Mouse (Mus musculus): ENCODE measurements around the gene Dnah17. TPM values are rescaled to one million over a fixed set of nuclear protein-coding genes. Genes with fewer than 3 reads are reported as not detected.

The Dnah17 gene
- polyA plus RNA-seq, 1 experiment from 2014 or later = 0.25 TPM

DNA sequence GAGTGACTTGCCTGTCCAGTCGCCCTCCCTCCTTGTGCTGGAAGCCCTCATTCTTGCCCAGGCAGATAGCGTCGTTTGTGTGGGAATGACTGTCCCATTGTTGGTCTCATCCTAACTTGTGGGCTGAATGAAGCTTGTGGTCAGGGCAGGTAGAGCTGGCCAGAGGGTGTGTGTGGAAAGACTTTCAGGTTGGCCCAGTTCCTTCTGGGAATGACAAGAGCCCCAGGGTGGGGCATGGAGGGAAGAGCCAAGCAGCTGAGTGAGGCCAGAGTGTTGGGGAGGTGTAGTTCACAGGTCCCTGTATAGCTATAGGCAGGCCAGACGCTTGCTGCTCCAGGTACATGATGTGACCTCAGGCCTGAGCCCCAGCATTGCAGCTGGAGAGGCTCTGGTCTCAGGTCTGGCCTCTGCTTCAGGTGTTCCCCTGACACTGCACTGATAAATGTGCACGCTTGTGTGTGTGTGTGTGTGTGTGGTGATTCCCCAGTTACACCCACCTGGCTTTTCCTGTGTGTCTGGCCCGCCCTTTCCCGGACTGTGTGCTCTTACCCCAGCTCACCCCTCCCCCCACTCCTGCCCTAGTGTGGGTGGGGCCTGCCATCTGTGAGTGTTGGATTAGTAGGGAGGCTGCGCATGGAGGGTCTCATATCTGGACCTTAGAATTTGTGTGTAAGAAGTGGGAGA is 122.8 kb downstream of the Dnah17 start:
- 0 out of 2 replicates have a peak overlapping the region, but pooled peaks have one; percentile 41 for H3K27ac ChIP-seq
- H3K9ac ChIP-seq (replicated peaks) = no peak overlapping the region
- H3K4me2 ChIP-seq = no peak overlapping the region
- H3K27me3 ChIP-seq = no peaks in the 10 kb centered on the region
- 60% methylated on average over 8 of the region's 8 CpGs for WGBS
- H3K9me3 ChIP-seq = no peaks in the 10 kb centered on the region
- H3K36me3 ChIP-seq = peaks cover 67% of the 10 kb centered on the region
- ATAC-seq (ENCODE audit: insufficient number of reproducible peaks, insufficient read depth, low FRiP score, low TSS enrichment, low read depth) = no peak
- peaks cover 31% of the 10 kb centered on the region for H3K4me1 ChIP-seq (replicated peaks)
- no peak overlapping the region for H3K4me3 ChIP-seq (replicated peaks)

DNA sequence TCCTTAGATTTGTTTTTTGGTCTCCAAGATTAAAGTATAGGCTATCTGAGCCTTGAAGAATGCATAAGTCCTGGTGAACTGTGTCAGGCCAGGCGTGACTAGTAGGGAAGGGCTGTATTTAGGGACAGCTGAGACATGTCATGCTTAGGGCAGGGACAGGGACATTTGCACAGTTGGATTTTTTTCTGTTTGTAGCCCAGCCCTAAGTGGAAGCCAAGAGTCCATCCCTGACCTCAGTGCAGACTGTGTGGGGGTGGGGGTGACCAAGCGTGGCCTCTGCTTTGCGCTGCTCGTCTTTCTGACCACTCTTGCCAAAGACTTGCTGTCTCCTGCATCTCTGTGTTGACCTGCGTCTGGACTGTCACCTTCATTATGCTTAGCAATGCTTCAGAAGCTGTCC is 126.2 kb downstream of the Dnah17 start:
- no peak overlapping the region for H3K4me3 ChIP-seq (replicated peaks)
- no peak for ATAC-seq (ENCODE audit: insufficient number of reproducible peaks, insufficient read depth, low FRiP score, low TSS enrichment, low read depth)
- no peak overlapping the region for H3K9ac ChIP-seq (replicated peaks)
- no peaks in the 10 kb centered on the region for H3K9me3 ChIP-seq
- H3K36me3 ChIP-seq = peaks cover 86% of the 10 kb centered on the region
- 83% methylated on average over 5 of the region's 5 CpGs for WGBS
- no peaks in the 10 kb centered on the region for H3K27me3 ChIP-seq
- H3K27ac ChIP-seq = no peak overlapping the region
- H3K4me2 ChIP-seq = no peak overlapping the region
- H3K4me1 ChIP-seq (replicated peaks) = peaks cover 21% of the 10 kb centered on the region

GRCm38 (mm10) chr11:118003718-118004117 is 126.7 kb downstream of the Dnah17 start:
- 84% methylated on average over 5 of the region's 5 CpGs for WGBS
- H3K27ac ChIP-seq = no peak overlapping the region
- no peaks in the 10 kb centered on the region for H3K9me3 ChIP-seq
- H3K4me2 ChIP-seq = no peak overlapping the region
- peaks cover 88% of the 10 kb centered on the region for H3K36me3 ChIP-seq
- no peak for ATAC-seq (ENCODE audit: insufficient number of reproducible peaks, insufficient read depth, low FRiP score, low TSS enrichment, low read depth)
- no peak overlapping the region for H3K4me3 ChIP-seq (replicated peaks)
- peaks cover 16% of the 10 kb centered on the region for H3K4me1 ChIP-seq (replicated peaks)
- H3K27me3 ChIP-seq = no peaks in the 10 kb centered on the region
- no peak overlapping the region for H3K9ac ChIP-seq (replicated peaks)

- peaks cover 92% of the 10 kb centered on the region for H3K36me3 ChIP-seq
- no peak for ATAC-seq (ENCODE audit: insufficient number of reproducible peaks, insufficient read depth, low FRiP score, low TSS enrichment, low read depth)
These were observed 127.3 kb downstream of the Dnah17 start for GRCm38 (mm10) chr11:118003176-118003575.

DNA sequence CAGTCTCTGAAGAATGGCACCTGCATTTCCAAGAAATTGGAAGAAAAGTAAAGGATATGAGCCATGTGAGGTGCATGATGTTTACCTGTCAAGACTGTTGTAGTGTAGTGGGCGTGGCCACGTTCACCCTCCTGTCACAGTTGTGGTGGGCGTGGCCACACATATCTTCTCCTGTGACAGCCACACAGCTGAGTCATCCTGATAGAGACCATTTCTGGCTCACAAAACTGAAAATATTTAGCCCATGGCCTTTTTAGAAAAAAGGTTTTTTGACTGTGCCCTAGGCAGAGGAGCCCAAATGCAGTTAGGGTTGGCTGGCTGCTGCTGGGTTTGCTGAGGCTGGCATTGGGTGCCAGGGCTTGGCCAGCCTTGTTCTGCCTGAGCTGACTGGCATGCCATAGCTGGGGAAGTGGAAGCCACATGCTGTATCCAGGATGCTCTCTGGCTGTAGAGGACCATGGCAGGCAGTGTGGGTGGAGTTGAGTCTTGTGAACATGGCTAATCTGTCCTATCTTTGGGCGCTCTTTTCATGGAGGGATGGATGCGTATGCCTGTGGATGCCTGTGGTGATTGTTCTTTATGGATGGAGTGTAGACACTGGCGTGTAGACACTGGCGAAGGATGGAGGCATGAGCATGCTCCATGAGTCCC is 129.7 kb downstream of the Dnah17 start:
- H3K36me3 ChIP-seq = peaks cover 78% of the 10 kb centered on the region
- no peaks in the 10 kb centered on the region for H3K27me3 ChIP-seq
- ATAC-seq (ENCODE audit: insufficient number of reproducible peaks, insufficient read depth, low FRiP score, low TSS enrichment, low read depth) = no peak
- H3K9me3 ChIP-seq = no peaks in the 10 kb centered on the region
- no peak overlapping the region for H3K27ac ChIP-seq
- no peak overlapping the region for H3K4me3 ChIP-seq (replicated peaks)
- H3K4me1 ChIP-seq (replicated peaks) = peaks cover 12% of the 10 kb centered on the region
- WGBS = 91% methylated on average over 7 of the region's 7 CpGs
- H3K4me2 ChIP-seq = no peak overlapping the region
- H3K9ac ChIP-seq (replicated peaks) = no peak overlapping the region

More at GRCm38 (mm10) chr11:118003176-118003575, 127.3 kb downstream of the Dnah17 start:
- H3K9me3 ChIP-seq = no peaks in the 10 kb centered on the region
- no peaks in the 10 kb centered on the region for H3K27me3 ChIP-seq
- H3K4me1 ChIP-seq (replicated peaks) = peaks cover 10% of the 10 kb centered on the region
- H3K9ac ChIP-seq (replicated peaks) = no peak overlapping the region
- H3K27ac ChIP-seq = no peak overlapping the region
- H3K4me3 ChIP-seq (replicated peaks) = no peak overlapping the region
- WGBS = 95% methylated on average over 14 of the region's 14 CpGs
- no peak overlapping the region for H3K4me2 ChIP-seq

DNA sequence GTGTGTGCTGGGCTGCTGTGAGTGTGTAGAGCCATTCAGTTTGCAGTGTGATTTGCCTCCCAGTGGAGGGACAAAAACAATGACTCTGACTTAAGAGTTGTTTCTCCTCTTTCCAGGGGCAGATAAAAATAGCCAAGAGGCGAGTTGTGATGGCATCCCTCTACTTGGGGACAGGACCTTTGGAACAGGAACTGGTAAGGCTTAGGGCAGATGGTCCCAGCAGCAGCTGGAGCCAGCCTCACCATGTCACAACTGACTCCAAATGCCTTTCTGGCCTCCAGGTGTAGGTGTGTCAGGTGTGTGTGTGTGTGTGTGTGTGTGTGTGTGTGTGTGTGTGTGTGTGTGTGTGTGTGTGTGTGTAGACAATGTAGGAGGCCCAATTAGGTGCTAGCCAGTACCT is 130.4 kb downstream of the Dnah17 start:
- 61% methylated on average over 1 of the region's 1 CpGs for WGBS
- ATAC-seq (ENCODE audit: insufficient number of reproducible peaks, insufficient read depth, low FRiP score, low TSS enrichment, low read depth) = no peak
- H3K4me1 ChIP-seq (replicated peaks) = peaks cover 18% of the 10 kb centered on the region
- no peak overlapping the region for H3K4me3 ChIP-seq (replicated peaks)
- peaks cover 72% of the 10 kb centered on the region for H3K36me3 ChIP-seq
- H3K27me3 ChIP-seq = no peaks in the 10 kb centered on the region
- H3K9ac ChIP-seq (replicated peaks) = no peak overlapping the region
- no peak overlapping the region for H3K4me2 ChIP-seq
- no peaks in the 10 kb centered on the region for H3K9me3 ChIP-seq
- no peak overlapping the region for H3K27ac ChIP-seq

DNA sequence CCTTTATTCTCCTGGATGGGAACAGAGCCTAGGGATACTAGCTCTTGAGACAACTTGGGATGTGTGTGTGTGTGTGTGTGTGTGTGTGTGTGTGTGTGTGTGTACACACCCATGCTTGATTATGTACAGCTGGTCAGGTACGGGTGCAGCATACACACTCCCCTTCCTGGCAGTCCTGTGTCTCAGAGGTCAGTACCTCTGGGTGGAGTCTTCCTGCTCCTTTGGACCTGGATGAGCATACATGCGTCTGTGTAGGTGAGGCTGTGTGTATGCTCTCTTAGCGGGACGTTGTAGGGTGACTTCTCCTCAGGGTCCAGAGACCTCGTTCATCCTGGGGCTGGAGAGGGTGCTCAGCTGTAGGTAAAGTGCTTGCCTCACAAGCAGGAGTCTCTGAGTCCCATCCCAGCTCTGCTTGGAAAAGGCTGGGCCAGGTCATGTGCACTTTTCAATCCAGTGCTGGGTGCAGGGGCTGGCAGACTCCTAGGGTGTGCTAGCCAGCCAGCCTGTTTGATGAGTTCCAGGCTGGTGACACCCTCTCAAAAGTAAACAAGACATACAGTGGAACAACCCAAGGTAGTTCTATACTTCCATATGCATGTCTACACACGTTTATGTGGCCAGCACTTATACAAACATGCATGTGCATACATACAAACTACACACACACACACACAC is 131.0 kb downstream of the Dnah17 start:
- Histone ChIP-seq H3K27ac (no peak overlapping the region), H3K4me1 (replicated peaks) (peaks cover 25% of the 10 kb centered on the region), H3K9me3 (no peaks in the 10 kb centered on the region), H3K36me3 (peaks cover 65% of the 10 kb centered on the region), H3K9ac (replicated peaks) (no peak overlapping the region), H3K27me3 (no peaks in the 10 kb centered on the region), H3K4me2 (no peak overlapping the region), H3K4me3 (replicated peaks) (no peak overlapping the region)
- no peak for ATAC-seq (ENCODE audit: insufficient number of reproducible peaks, insufficient read depth, low FRiP score, low TSS enrichment, low read depth)
- 91% methylated on average over 6 of the region's 6 CpGs for WGBS

DNA sequence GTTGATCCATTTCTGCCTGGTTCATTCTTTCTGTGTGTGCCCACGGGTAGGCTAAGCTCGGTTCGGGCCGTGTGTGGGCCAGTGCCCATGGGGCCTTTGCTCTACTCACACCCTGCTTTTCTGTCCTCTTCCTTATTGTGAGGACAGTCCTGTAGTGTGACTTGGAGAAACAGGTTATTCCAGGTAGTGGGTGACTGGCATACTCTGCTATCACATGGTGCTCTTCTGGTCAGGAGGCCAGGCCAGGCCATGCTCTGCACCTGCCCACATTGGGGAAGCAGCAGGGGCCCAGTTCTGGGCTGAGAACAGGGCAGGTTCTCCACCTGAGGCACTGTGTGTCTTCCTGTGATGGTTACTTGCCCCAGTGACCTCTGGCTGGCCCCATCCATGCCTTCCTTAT is 132.1 kb downstream of the Dnah17 start:
- ATAC-seq (ENCODE audit: insufficient number of reproducible peaks, insufficient read depth, low FRiP score, low TSS enrichment, low read depth) = no peak
- no peaks in the 10 kb centered on the region for H3K9me3 ChIP-seq
- peaks cover 35% of the 10 kb centered on the region for H3K4me1 ChIP-seq (replicated peaks)
- no peak overlapping the region for H3K4me3 ChIP-seq (replicated peaks)
- H3K36me3 ChIP-seq = peaks cover 55% of the 10 kb centered on the region
- WGBS = 94% methylated on average over 4 of the region's 4 CpGs
- H3K27ac ChIP-seq = no peak overlapping the region
- no peaks in the 10 kb centered on the region for H3K27me3 ChIP-seq
- no peak overlapping the region for H3K4me2 ChIP-seq
- no peak overlapping the region for H3K9ac ChIP-seq (replicated peaks)

DNA sequence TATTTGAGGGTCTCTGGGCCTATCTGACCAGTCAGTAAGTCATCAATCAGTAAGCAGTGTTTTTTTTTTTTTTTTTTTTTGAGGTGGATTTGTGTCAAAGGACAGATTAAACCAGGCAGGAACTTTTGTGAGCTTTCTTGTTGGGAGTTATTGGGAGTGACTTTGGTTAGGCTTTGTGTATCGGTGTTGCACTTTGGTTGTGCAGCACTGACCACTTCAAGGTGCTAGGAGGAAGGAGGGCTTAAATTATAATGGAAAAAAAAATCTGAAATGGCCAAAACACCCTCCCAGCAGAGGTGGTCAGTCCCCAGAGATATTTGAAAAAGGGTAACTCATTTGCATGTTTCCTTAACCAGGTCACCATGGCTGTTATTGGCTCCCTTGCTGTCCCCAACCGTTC is 133.3 kb downstream of the Dnah17 start:
- 96% methylated on average over 2 of the region's 2 CpGs for WGBS

GRCm38 (mm10) chr11:117996066-117996465 is 134.4 kb downstream of the Dnah17 start:
- H3K27me3 ChIP-seq = no peaks in the 10 kb centered on the region
- peak overlapping the region; percentile 15; the same call in 1 of the 2 replicates for H3K4me2 ChIP-seq
- no peak for ATAC-seq (ENCODE audit: insufficient number of reproducible peaks, insufficient read depth, low FRiP score, low TSS enrichment, low read depth)
- H3K4me1 ChIP-seq (replicated peaks) = peaks cover 42% of the 10 kb centered on the region
- H3K27ac ChIP-seq = peak overlapping the region; percentile 76
- no peak overlapping the region for H3K4me3 ChIP-seq (replicated peaks)
- 22% methylated on average over 3 of the region's 3 CpGs for WGBS
- no peaks in the 10 kb centered on the region for H3K9me3 ChIP-seq
- no peak overlapping the region for H3K9ac ChIP-seq (replicated peaks)
- peaks cover 34% of the 10 kb centered on the region for H3K36me3 ChIP-seq

More for the DNA sequence above, 133.3 kb downstream of the Dnah17 start:
- Histone ChIP-seq H3K4me1 (replicated peaks) (peaks cover 42% of the 10 kb centered on the region), H3K27me3 (no peaks in the 10 kb centered on the region), H3K9ac (replicated peaks) (no peak overlapping the region), H3K4me2 (no peak overlapping the region), H3K4me3 (replicated peaks) (no peak overlapping the region), H3K9me3 (no peaks in the 10 kb centered on the region), H3K36me3 (peaks cover 44% of the 10 kb centered on the region), H3K27ac (no peak overlapping the region)
- no peak for ATAC-seq (ENCODE audit: insufficient number of reproducible peaks, insufficient read depth, low FRiP score, low TSS enrichment, low read depth)

DNA sequence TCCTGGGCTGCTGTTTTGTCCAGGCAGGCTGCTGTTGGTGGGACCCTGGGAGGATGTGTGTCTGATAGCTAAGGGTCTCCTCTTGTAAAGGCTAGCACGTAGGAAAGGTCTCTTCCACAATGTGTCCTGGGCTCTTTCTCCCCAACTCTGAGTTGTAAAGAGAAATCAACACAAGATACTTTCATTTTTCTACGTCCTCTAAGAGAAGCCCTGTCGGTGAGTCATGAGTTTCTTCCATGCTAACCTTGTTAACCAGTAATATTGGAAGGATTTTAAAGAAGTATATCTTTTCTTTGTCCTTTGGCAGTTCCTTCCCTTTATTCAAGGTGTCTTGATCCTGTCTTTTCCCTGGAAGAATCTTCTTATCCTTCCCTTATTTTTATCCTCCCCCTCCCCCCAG is 134.8 kb downstream of the Dnah17 start:
- WGBS = 55% methylated on average over 3 of the region's 3 CpGs
- Histone ChIP-seq H3K27me3 (no peaks in the 10 kb centered on the region), H3K9ac (replicated peaks) (no peak overlapping the region), H3K9me3 (no peaks in the 10 kb centered on the region), H3K27ac (peak overlapping the region; percentile 76), H3K4me3 (replicated peaks) (no peak overlapping the region), H3K4me2 (peak overlapping the region; percentile 15; the same call in 1 of the 2 replicates), H3K36me3 (peaks cover 30% of the 10 kb centered on the region), H3K4me1 (replicated peaks) (peaks cover 42% of the 10 kb centered on the region)
- ATAC-seq (ENCODE audit: insufficient number of reproducible peaks, insufficient read depth, low FRiP score, low TSS enrichment, low read depth) = no peak
